Mouse (Mus musculus): ENCODE results near the gene Serpine3. TPM values are rescaled to one million over a fixed set of nuclear protein-coding genes. Genes with fewer than 3 reads are reported as not detected.

Serpine3 gene
- polyA plus RNA-seq, 1 experiment, result not detected

GRCm38 (mm10) chr14:62731902-62732301 lies 68.4 kb downstream of the Serpine3 start:
- TF ChIP-seq POLR2A (IDR thresholded peaks at IDR 0.05; ENCODE audit: borderline replicate concordance, extremely low read depth, low read depth, low read length), result no peak
- no peak for TF ChIP-seq CTCF (IDR thresholded peaks at IDR 0.05; ENCODE audit: insufficient read depth, low read length)
- H3K4me3 ChIP-seq (replicated peaks; ENCODE audit: extremely low read depth, low read depth, low read length), result no peak overlapping the region
- no peaks in the 10 kb centered on the region for H3K4me1 ChIP-seq (ENCODE audit: control insufficient read depth, insufficient read depth, low read length)
- DNase-seq, result no peak
- 58% methylated on average over 1 of the region's 1 CpGs for WGBS

DNA sequence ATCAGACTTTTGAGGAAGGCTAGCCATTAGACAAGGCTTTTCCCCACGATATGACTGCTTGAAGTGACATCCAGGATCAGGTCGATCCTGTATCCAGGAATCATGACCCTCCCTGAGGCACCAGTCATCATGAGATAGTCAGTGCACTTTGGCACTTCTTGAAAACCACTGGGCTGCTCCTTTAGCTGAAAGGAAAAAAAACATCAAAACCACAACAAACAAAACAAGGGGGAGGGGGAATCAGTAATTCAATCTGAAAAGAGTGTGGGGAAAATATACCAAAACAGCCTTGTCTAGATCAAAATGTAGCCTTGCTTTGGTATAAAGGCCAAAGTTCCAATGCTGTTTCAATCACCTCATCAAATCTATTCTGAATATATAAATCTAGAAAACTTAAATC lies 70.2 kb downstream of the Serpine3 start:
- WGBS, result 79% methylated on average over 2 of the region's 2 CpGs
- TF ChIP-seq CTCF (IDR thresholded peaks at IDR 0.05; ENCODE audit: insufficient read depth, low read length) (no peak), POLR2A (IDR thresholded peaks at IDR 0.05; ENCODE audit: borderline replicate concordance, extremely low read depth, low read depth, low read length) (no peak)
- no peak for DNase-seq
- Histone ChIP-seq H3K4me1 (ENCODE audit: control insufficient read depth, insufficient read depth, low read length) (no peaks in the 10 kb centered on the region), H3K4me3 (replicated peaks; ENCODE audit: extremely low read depth, low read depth, low read length) (no peak overlapping the region)

DNA sequence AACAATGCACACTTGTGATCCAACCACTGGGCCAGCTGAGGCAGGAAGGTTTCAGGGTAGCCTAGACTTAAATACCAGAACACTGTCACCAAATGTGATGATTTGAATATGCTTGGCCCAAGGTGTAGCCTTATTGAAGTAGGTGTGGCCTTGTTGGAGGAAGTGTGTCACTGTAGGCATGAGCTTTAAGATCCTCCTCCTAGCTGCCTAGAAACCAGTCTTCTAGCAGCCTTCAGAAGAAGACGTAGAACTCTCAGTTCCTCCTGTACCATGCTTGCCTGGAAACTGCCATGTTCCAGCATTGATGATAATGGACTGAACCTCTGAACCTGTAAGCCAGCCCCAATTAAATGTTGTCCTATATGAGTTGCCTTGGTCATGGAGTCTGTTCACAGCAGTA lies 72.2 kb downstream of the Serpine3 start:
- Histone ChIP-seq H3K4me1 (ENCODE audit: control insufficient read depth, insufficient read depth, low read length) (no peaks in the 10 kb centered on the region), H3K4me3 (replicated peaks; ENCODE audit: extremely low read depth, low read depth, low read length) (no peak overlapping the region)
- TF ChIP-seq CTCF (IDR thresholded peaks at IDR 0.05; ENCODE audit: insufficient read depth, low read length), result no peak
- TF ChIP-seq POLR2A (IDR thresholded peaks at IDR 0.05; ENCODE audit: borderline replicate concordance, extremely low read depth, low read depth, low read length), result no peak
- DNase-seq, result no peak
- WGBS, result 71% methylated on average over 1 of the region's 1 CpGs

Other genes starting within 250 kb of the Serpine3 start
- not detected in 2 replicates for gene Gucy1b2, start 207.4 kb upstream of the Serpine3 start, polyA plus RNA-seq (2012; rRNA removed)
- 14.6 and 17.7 TPM in 2 replicates for gene Fam124a, start 107.9 kb upstream of the Serpine3 start, polyA plus RNA-seq (2012; rRNA removed)
- not detected in 2 replicates for gene Gm4131, start 96.7 kb upstream of the Serpine3 start, polyA plus RNA-seq (2012; rRNA removed)
- 4.9 and 5.9 TPM in 2 replicates for gene Ints6, start 97.5 kb downstream of the Serpine3 start, polyA plus RNA-seq (2012; rRNA removed)
- gene Wdfy2, start 174.0 kb downstream of the Serpine3 start, polyA plus RNA-seq (2012; rRNA removed), result 6.4 and 9.5 TPM in 2 replicates

Measured in lung, adult 2 months (tissue).